Mouse (Mus musculus) erythroblast, embryonic 14.5 days (primary cell): ENCODE measurements around the gene Hist1h3h.

Experiments
- GATA1 ChIP-seq: IDR thresholded peaks from 2 replicates; pipeline ENCODE4 v1.6.1; 2012; ENCODE audit warnings: low read length, inconsistent platforms, mixed read lengths
- TAL1 ChIP-seq: IDR thresholded peaks from 3 replicates; pipeline ENCODE4 v1.6.1; 2012; ENCODE audit warnings: low read length, inconsistent platforms, mixed read lengths

- TF ChIP-seq GATA1 (no peak), TAL1 (no peak)
These were observed 10.8 kb upstream of the Hist1h3h start for GRCm38 (mm10) chr13:21706669-21707068.
